8 mouse cellular contexts compared by ENCODE assay signal in the genomic region with DNA sequence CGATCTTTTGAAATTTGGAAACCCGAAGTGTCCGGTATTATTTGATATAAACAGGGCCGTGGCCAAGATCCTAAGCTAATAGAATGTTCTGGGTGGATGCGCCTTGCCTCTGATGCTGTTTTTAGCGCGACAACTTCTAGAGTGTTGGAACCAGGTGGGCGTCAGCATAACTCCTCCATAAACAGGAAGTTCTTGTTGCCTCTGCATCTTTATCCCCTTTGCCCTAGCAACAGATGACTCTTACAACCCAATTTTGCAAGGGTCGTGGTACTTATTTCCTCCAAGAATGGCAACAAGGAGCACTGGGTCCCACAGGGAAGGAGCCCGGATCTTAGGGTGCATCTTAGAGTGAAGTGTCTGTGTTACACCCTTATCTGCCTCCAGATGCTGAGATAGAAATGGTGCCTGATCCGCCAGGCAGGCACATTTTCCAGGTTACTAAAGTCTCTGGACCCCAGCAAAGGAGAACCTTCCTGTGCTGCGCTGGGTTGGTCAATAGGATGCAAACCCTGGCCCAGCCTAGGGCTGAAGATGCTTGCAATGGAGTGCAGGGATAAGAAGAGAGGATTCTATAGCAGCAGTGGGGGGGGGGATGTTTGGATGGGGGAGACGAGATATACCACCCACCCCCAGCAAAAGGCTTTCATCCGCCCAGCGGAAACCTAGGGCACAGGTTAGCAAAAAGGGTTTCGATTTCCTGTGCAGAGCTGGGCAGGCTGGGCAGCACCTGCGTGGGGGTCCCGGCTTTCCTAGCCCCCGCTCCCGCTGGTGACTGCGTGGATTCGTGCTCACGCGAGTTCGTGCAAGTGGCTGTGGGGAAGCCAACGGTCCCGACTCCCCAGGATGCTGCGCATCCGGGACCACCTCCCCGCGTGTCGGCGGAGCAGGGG. TPM values are rescaled to one million over a fixed set of nuclear protein-coding genes. Genes with fewer than 3 reads are reported as not detected.
A peak's percentile ranks its signal among the peaks of the same experiment; 100 is the strongest.
DNase-seq lines count a peak whose midpoint lies in the region; ATAC-seq and TF ChIP-seq lines count a peak whose summit lies in the region.

No protein-coding gene starts in this region.

- no peak for TF ChIP-seq POLR2A in lung, adult 2 months (IDR thresholded peaks at IDR 0.05; ENCODE audit: borderline replicate concordance, extremely low read depth, low read depth, low read length)

- peak overlapping the region; percentile 59 for H3K4me3 ChIP-seq in lung, adult 2 months (replicated peaks; ENCODE audit: extremely low read depth, low read depth, low read length)
- H3K4me3 ChIP-seq in brown adipose tissue, adult 24 weeks (ENCODE audit: insufficient read depth, low read depth, low read length), result peak overlapping the region; percentile 47
- H3K4me3 ChIP-seq in hindbrain, embryonic 12.5 days, result peak overlapping the region; percentile 67
- H3K4me3 ChIP-seq in midbrain, embryonic 11.5 days (ENCODE audit: low read depth, low read length), result peak overlapping the region; percentile 45

- 18% methylated on average over 33 of the region's 33 CpGs for WGBS in lung, adult 2 months
- WGBS in hindbrain, embryonic 12.5 days, result 23% methylated on average over 33 of the region's 33 CpGs
- 20% methylated on average over 33 of the region's 33 CpGs for WGBS in midbrain, embryonic 11.5 days

- peak; percentile 68 for ATAC-seq in hindbrain, embryonic 12.5 days (ENCODE audit: low FRiP score)
- peak; percentile 54 for ATAC-seq in midbrain, embryonic 11.5 days (ENCODE audit: low FRiP score)

- TF ChIP-seq CTCF in lung, adult 2 months (IDR thresholded peaks at IDR 0.05; ENCODE audit: insufficient read depth, low read length), result no peak

- 0 out of 2 replicates have a peak, but pooled peaks cover 3% of the 10 kb centered on the region for H3K9me3 ChIP-seq in hindbrain, embryonic 12.5 days (replicated peaks)
- peaks cover 2% of the 10 kb centered on the region; the same call in 1 of the 2 replicates for H3K9me3 ChIP-seq in midbrain, embryonic 11.5 days (ENCODE audit: control insufficient read depth, low read length)

- peak overlapping the region; percentile 63 for H3K9ac ChIP-seq in hindbrain, embryonic 12.5 days
- peak overlapping the region; percentile 50 for H3K9ac ChIP-seq in midbrain, embryonic 11.5 days (ENCODE audit: low read length)

- H3K36me3 ChIP-seq in hindbrain, embryonic 12.5 days, result no peaks in the 10 kb centered on the region
- no peaks in the 10 kb centered on the region for H3K36me3 ChIP-seq in midbrain, embryonic 11.5 days (ENCODE audit: control insufficient read depth, insufficient read depth, low read length)

- H3K27me3 ChIP-seq in hindbrain, embryonic 12.5 days, result no peaks in the 10 kb centered on the region
- H3K27me3 ChIP-seq in midbrain, embryonic 11.5 days (ENCODE audit: control insufficient read depth, insufficient read depth, low read length), result peaks cover 42% of the 10 kb centered on the region

- no peak overlapping the region for H3K27ac ChIP-seq in brown adipose tissue, adult 24 weeks (replicated peaks; ENCODE audit: low read depth, low read length)
- no peak overlapping the region for H3K27ac ChIP-seq in hindbrain, embryonic 12.5 days
- no peak overlapping the region for H3K27ac ChIP-seq in midbrain, embryonic 11.5 days (ENCODE audit: low read depth, low read length)

- no peaks in the 10 kb centered on the region for H3K4me1 ChIP-seq in lung, adult 2 months (ENCODE audit: control insufficient read depth, insufficient read depth, low read length)
- no peaks in the 10 kb centered on the region for H3K4me1 ChIP-seq in brown adipose tissue, adult 24 weeks (ENCODE audit: control insufficient read depth, insufficient read depth, insufficient read length, low read length)
- H3K4me1 ChIP-seq in hindbrain, embryonic 12.5 days, result peaks cover 6% of the 10 kb centered on the region; the same call in 1 of the 2 replicates
- H3K4me1 ChIP-seq in midbrain, embryonic 11.5 days (ENCODE audit: control insufficient read depth, insufficient read depth, low read length), result no peaks in the 10 kb centered on the region; the same call in 1 of the 2 replicates

- DNase-seq in lung, adult 2 months, result no peak
- no peak for DNase-seq in lung, postnatal 25 days (ENCODE audit: low spot score)
- DNase-seq in midbrain, embryonic 11.5 days (ENCODE audit: low spot score, missing footprints), result peak; percentile 81
- peak; percentile 37 for DNase-seq in thymus, postnatal 14 days
- DNase-seq in ovary, postnatal 14 days (ENCODE audit: low spot score), result no peak
- no peak for DNase-seq in right cerebral cortex, postnatal 25 days

- H3K4me2 ChIP-seq in hindbrain, embryonic 12.5 days (replicated peaks), result peak overlapping the region; percentile 96
- peak overlapping the region; percentile 68 for H3K4me2 ChIP-seq in midbrain, embryonic 11.5 days

RNA-seq across cellular contexts. Expression of gene Zfp365, which starts 0.8 kb away (rescaled TPM):
- polyA plus RNA-seq in lung, adult 2 months (2012; rRNA removed), result 5.0 and 5.1 TPM in 2 replicates
- not detected in 2 replicates for polyA plus RNA-seq in brown adipose tissue, adult 24 weeks (2012; ENCODE audit: insufficient read depth, insufficient read length, missing spikeins)
- polyA plus RNA-seq in hindbrain, embryonic 12.5 days (2016; fragmentation: Nextera tagmentation; extraction: Ambion mirVana), result 3.0 and 3.5 TPM in 2 replicates
- polyA plus RNA-seq in midbrain, embryonic 11.5 days (2014; fragmentation: Nextera tagmentation; extraction: Ambion mirVana), result 1.8 and 2.1 TPM in 2 replicates

Comparison
In these comparisons a context has a peak if more than half of its experiments do, and no peak if none do; other contexts are left out.
1. DNase-seq: peak in midbrain, embryonic 11.5 days (single experiment) and thymus, postnatal 14 days (single experiment); none in lung, adult 2 months (single experiment), lung, postnatal 25 days (single experiment), ovary, postnatal 14 days (single experiment) and right cerebral cortex, postnatal 25 days (single experiment).
2. Peak in every context shown above with its lines, with median percentiles within 50 percentile points of each other: H3K4me3 ChIP-seq.